Mouse (Mus musculus) small intestine, adult 2 months (tissue): Measurements from ENCODE around the gene Wdfy3. TPM values are rescaled to one million over a fixed set of nuclear protein-coding genes. Genes with fewer than 3 reads are reported as not detected.

ENCODE experiments used
- H3K27ac ChIP-seq: fragments of 200-500 bp; 2 replicates; pipeline ENCODE4 v1.5.1; 2012; ENCODE audit warnings: low read depth, low read length, control low read depth, inconsistent platforms; ENCODE audit not compliant: insufficient read depth
- H3K27me3 ChIP-seq: fragments of 200-500 bp; 2 replicates; pipeline ENCODE4 v1.6.1; 2012; ENCODE audit warnings: mild to moderate bottlenecking, moderate library complexity, low read length, inconsistent platforms; ENCODE audit not compliant: control insufficient read depth, insufficient read depth
- H3K36me3 ChIP-seq: fragments of 200-500 bp; 2 replicates; pipeline ENCODE4 v1.6.1; 2012; ENCODE audit warnings: mild to moderate bottlenecking, low read length, control low read depth, inconsistent platforms; ENCODE audit not compliant: control insufficient read depth, insufficient read depth
- H3K4me1 ChIP-seq: fragments of 200-500 bp; 2 replicates; pipeline ENCODE4 v1.6.1; 2012; ENCODE audit warnings: low read length, inconsistent platforms, mixed read lengths; ENCODE audit not compliant: control insufficient read depth, insufficient read depth, insufficient read length
- H3K4me3 ChIP-seq: fragments of 200-500 bp; 2 replicates; pipeline ENCODE4 v1.5.1; 2012; ENCODE audit warnings: low read depth, mild to moderate bottlenecking, control low read depth, inconsistent platforms, low read length, moderate library complexity
- CTCF ChIP-seq: fragments of 200-500 bp; IDR thresholded peaks from 2 replicates; pipeline ENCODE4 v1.5.1; 2012; ENCODE audit warnings: low read depth, mild to moderate bottlenecking, control low read depth, inconsistent platforms, low read length, moderate library complexity, mixed read lengths; ENCODE audit not compliant: insufficient replicate concordance, insufficient read length; ENCODE audit errors: extremely low read depth
- POLR2A ChIP-seq: fragments of 200-500 bp; IDR thresholded peaks from 2 replicates; pipeline ENCODE4 v1.6.1; 2012; ENCODE audit warnings: low read depth, mild to moderate bottlenecking, control low read depth, inconsistent platforms, low read length, moderate library complexity
- WGBS: fragments of 180-500 bp; shearing (Covaris S2); methylation state at CpG from one replicate; pipeline ENCODE4 v1.1.7; 2018; 5-methylcytosine and 5-hydroxymethylcytosine counted together
- polyA plus RNA-seq: library from polyadenylated mRNA; depleted of rRNA; stranded (reverse); fragments of >200 nt; gene quantifications from 2 replicates; pipeline ENCODE4 v1.2.3, GENCODE M21; 2012

The Wdfy3 gene
- polyA plus RNA-seq, 1 experiment, result 11.3 TPM

- no peaks in the 10 kb centered on the region for H3K27me3 ChIP-seq
- no peak overlapping the region for H3K27ac ChIP-seq
- no peaks in the 10 kb centered on the region for H3K4me1 ChIP-seq
- H3K36me3 ChIP-seq, result peaks cover 52% of the 10 kb centered on the region
- no peak overlapping the region for H3K4me3 ChIP-seq
- TF ChIP-seq CTCF (peak; percentile 44; the same call in 1 of the 2 replicates), POLR2A (no peak)
- WGBS, result 89% methylated on average over 6 of the region's 6 CpGs
Observed at GRCm38 (mm10) chr5:101811296-101812169, 258.2 kb downstream of the Wdfy3 start.

GRCm38 (mm10) chr5:101802358-101803022, 267.2 kb downstream of the Wdfy3 start:
- Histone ChIP-seq H3K4me1 (peaks cover 30% of the 10 kb centered on the region), H3K4me3 (no peak overlapping the region), H3K27ac (peak overlapping the region; percentile 86), H3K36me3 (peaks cover 50% of the 10 kb centered on the region), H3K27me3 (no peaks in the 10 kb centered on the region)
- WGBS, result 34% methylated on average over 9 of the region's 9 CpGs
- TF ChIP-seq POLR2A (no peak), CTCF (no peak)

- WGBS, result 57% methylated on average over 2 of the region's 2 CpGs
Observed at GRCm38 (mm10) chr5:101801891-101802290, 267.8 kb downstream of the Wdfy3 start.

GRCm38 (mm10) chr5:101792665-101793064, 277.1 kb downstream of the Wdfy3 start:
- no peak for TF ChIP-seq POLR2A
- no peak for TF ChIP-seq CTCF
- 29% methylated on average over 4 of the region's 4 CpGs for WGBS
- Histone ChIP-seq H3K27ac (peak overlapping the region; percentile 6; the same call in 1 of the 2 replicates), H3K4me1 (peaks cover 32% of the 10 kb centered on the region), H3K4me3 (no peak overlapping the region), H3K27me3 (no peaks in the 10 kb centered on the region), H3K36me3 (peaks cover 17% of the 10 kb centered on the region)

More at GRCm38 (mm10) chr5:101801891-101802290, 267.8 kb downstream of the Wdfy3 start:
- peaks cover 50% of the 10 kb centered on the region for H3K36me3 ChIP-seq
- H3K27ac ChIP-seq, result peak overlapping the region; percentile 86
- H3K4me3 ChIP-seq, result no peak overlapping the region
- TF ChIP-seq POLR2A, result no peak
- TF ChIP-seq CTCF, result no peak
- no peaks in the 10 kb centered on the region for H3K27me3 ChIP-seq
- peaks cover 33% of the 10 kb centered on the region for H3K4me1 ChIP-seq

GRCm38 (mm10) chr5:101790560-101790959, 279.2 kb downstream of the Wdfy3 start:
- H3K36me3 ChIP-seq, result peaks cover 13% of the 10 kb centered on the region
- no peak overlapping the region for H3K27ac ChIP-seq
- no peak overlapping the region for H3K4me3 ChIP-seq
- TF ChIP-seq POLR2A, result no peak
- TF ChIP-seq CTCF, result no peak
- WGBS, result 85% methylated on average over 5 of the region's 5 CpGs
- H3K4me1 ChIP-seq, result peaks cover 23% of the 10 kb centered on the region; the same call in 1 of the 2 replicates
- H3K27me3 ChIP-seq, result no peaks in the 10 kb centered on the region

- peaks cover 12% of the 10 kb centered on the region for H3K36me3 ChIP-seq
- no peak overlapping the region for H3K27ac ChIP-seq
- no peak overlapping the region for H3K4me3 ChIP-seq
- peaks cover 23% of the 10 kb centered on the region for H3K4me1 ChIP-seq
- no peaks in the 10 kb centered on the region for H3K27me3 ChIP-seq
- no peak for TF ChIP-seq POLR2A
- no peak for TF ChIP-seq CTCF
Observed at GRCm38 (mm10) chr5:101789770-101790169, 280.0 kb downstream of the Wdfy3 start.
